Mouse (Mus musculus) intestine, postnatal 0 days (tissue): ENCODE data around the gene Rab8a. TPM values are rescaled to one million over a fixed set of nuclear protein-coding genes. Genes with fewer than 3 reads are reported as not detected.
A peak's percentile ranks its signal among the peaks of the same experiment; 100 is the strongest.

Experiments used
- ATAC-seq: fragments of 200-750 bp; cut with Nextera tagmentation; 2 replicates; pipeline ENCODE4 v1.8.0; 2017; ENCODE audit warnings: mild to moderate bottlenecking, moderate TSS enrichment, moderate library complexity
- H3K27ac ChIP-seq: fragments of 300-500 bp; sonication (generic); 2 replicates; pipeline ENCODE4 v1.5.1; 2014; ENCODE audit warnings: mild to moderate bottlenecking, low read depth, low read length, moderate library complexity
- H3K27me3 ChIP-seq: fragments of 300-500 bp; sonication (generic); replicated peaks from 2 replicates; pipeline ENCODE4 v1.6.1; 2014; ENCODE audit warnings: low read length, mixed read lengths; ENCODE audit not compliant: control insufficient read depth, insufficient read depth
- H3K36me3 ChIP-seq: fragments of 300-500 bp; sonication (generic); 2 replicates; pipeline ENCODE4 v1.6.1; 2014; ENCODE audit warnings: mild to moderate bottlenecking, moderate library complexity; ENCODE audit not compliant: control insufficient read depth, insufficient read depth
- H3K4me1 ChIP-seq: fragments of 300-500 bp; sonication (generic); replicated peaks from 2 replicates; pipeline ENCODE4 v1.6.1; 2014; ENCODE audit warnings: antibody characterized with exemption, low read length, mixed read lengths; ENCODE audit not compliant: control insufficient read depth, insufficient read depth
- H3K4me2 ChIP-seq: fragments of 300-500 bp; sonication (generic); replicated peaks from 2 replicates; pipeline ENCODE4 v1.6.1; 2014; ENCODE audit warnings: low read depth, mild to moderate bottlenecking, moderate library complexity
- H3K4me3 ChIP-seq: fragments of 300-500 bp; sonication (generic); 2 replicates; pipeline ENCODE4 v1.5.1; 2014; ENCODE audit warnings: low read depth, low read length
- H3K9ac ChIP-seq: fragments of 300-500 bp; sonication (generic); 2 replicates; pipeline ENCODE4 v1.6.1; 2014; ENCODE audit warnings: mild to moderate bottlenecking, low read depth, low read length
- H3K9me3 ChIP-seq: fragments of 300-500 bp; sonication (generic); 2 replicates; pipeline ENCODE4 v1.6.1; 2016; ENCODE audit warnings: mixed run types; ENCODE audit not compliant: control insufficient read depth
- CTCF ChIP-seq: sonication (generic); IDR thresholded peaks from 2 replicates; pipeline ENCODE4 v1.5.1; 2016; ENCODE audit warnings: low read depth, mild to moderate bottlenecking, control low read depth, antibody characterized with exemption, moderate library complexity
- WGBS: fragments of 180-500 bp; shearing (Covaris S2); extraction: QIAGEN DNeasy Blood & Tissue Kit; methylation state at CpG from one replicate; pipeline ENCODE4 v1.1.7; 2014; 5-methylcytosine and 5-hydroxymethylcytosine counted together
- polyA plus RNA-seq: library from polyadenylated mRNA; unstranded; fragments of >200 nt; fragmentation: Nextera tagmentation; extraction: Ambion mirVana; gene quantifications from 2 replicates; pipeline ENCODE4 v1.2.1, GENCODE M21; 2015

The Rab8a gene
- polyA plus RNA-seq, 1 experiment from 2014 or later, result 177 TPM

- H3K9ac ChIP-seq, result no peak within 1 kb of the TSS
- no peaks in the 10 kb centered on the region for H3K27me3 ChIP-seq
- H3K27ac ChIP-seq, result no peak within 1 kb of the TSS
- TF ChIP-seq CTCF, result no peak
- H3K36me3 ChIP-seq, result no peaks in the 10 kb centered on the region
- WGBS, result 53% methylated on average over 4 of the region's 4 CpGs
- ATAC-seq, result no peak
- H3K9me3 ChIP-seq, result no peaks in the 10 kb centered on the region
- no peak within 1 kb of the TSS for H3K4me2 ChIP-seq
- no peak within 1 kb of the TSS for H3K4me3 ChIP-seq
- H3K4me1 ChIP-seq, result peaks cover 3% of the 10 kb centered on the region; the same call in 1 of the 2 replicates
These were observed 51.8 kb downstream of the Rab8a start, which contains the start of gene Cib3 for GRCm38 (mm10) chr8:72212751-72213150. TSS of gene Cib3 (minus strand) at chr8:72212837.

- Histone ChIP-seq H3K9ac (no peak within 1 kb of the TSS), H3K27ac (no peak within 1 kb of the TSS), H3K4me1 (peaks cover 3% of the 10 kb centered on the region; the same call in 1 of the 2 replicates), H3K4me2 (no peak within 1 kb of the TSS), H3K4me3 (no peak within 1 kb of the TSS), H3K36me3 (no peaks in the 10 kb centered on the region), H3K27me3 (no peaks in the 10 kb centered on the region), H3K9me3 (no peaks in the 10 kb centered on the region)
- no peak for ATAC-seq
- no peak for TF ChIP-seq CTCF
- WGBS, result 67% methylated on average over 4 of the region's 4 CpGs
These were observed 52.5 kb downstream of the Rab8a start, which contains the start of gene Gm11034 for GRCm38 (mm10) chr8:72213536-72213935. TSS of gene Gm11034 (minus strand) at chr8:72213636.

- no peak overlapping the region for H3K4me3 ChIP-seq
- H3K4me1 ChIP-seq, result peaks cover 3% of the 10 kb centered on the region; the same call in 1 of the 2 replicates
- H3K4me2 ChIP-seq, result no peak overlapping the region
- H3K36me3 ChIP-seq, result no peaks in the 10 kb centered on the region
- ATAC-seq, result no peak
- peak; percentile 94 for TF ChIP-seq CTCF
- H3K27me3 ChIP-seq, result no peaks in the 10 kb centered on the region
- 32% methylated on average over 2 of the region's 2 CpGs for WGBS
- no peak overlapping the region for H3K27ac ChIP-seq
- no peak overlapping the region for H3K9ac ChIP-seq
- no peaks in the 10 kb centered on the region for H3K9me3 ChIP-seq
These were observed 54.1 kb downstream of the Rab8a start for GRCm38 (mm10) chr8:72215060-72215459.

- Histone ChIP-seq H3K4me1 (no peaks in the 10 kb centered on the region; the same call in 1 of the 2 replicates), H3K9ac (no peak overlapping the region), H3K36me3 (no peaks in the 10 kb centered on the region), H3K4me3 (no peak overlapping the region), H3K9me3 (no peaks in the 10 kb centered on the region), H3K4me2 (no peak overlapping the region), H3K27ac (no peak overlapping the region), H3K27me3 (no peaks in the 10 kb centered on the region)
- TF ChIP-seq CTCF, result no peak
- no peak for ATAC-seq
- WGBS, result 43% methylated on average over 1 of the region's 1 CpGs
These were observed 54.9 kb downstream of the Rab8a start for GRCm38 (mm10) chr8:72215871-72216270.

DNA sequence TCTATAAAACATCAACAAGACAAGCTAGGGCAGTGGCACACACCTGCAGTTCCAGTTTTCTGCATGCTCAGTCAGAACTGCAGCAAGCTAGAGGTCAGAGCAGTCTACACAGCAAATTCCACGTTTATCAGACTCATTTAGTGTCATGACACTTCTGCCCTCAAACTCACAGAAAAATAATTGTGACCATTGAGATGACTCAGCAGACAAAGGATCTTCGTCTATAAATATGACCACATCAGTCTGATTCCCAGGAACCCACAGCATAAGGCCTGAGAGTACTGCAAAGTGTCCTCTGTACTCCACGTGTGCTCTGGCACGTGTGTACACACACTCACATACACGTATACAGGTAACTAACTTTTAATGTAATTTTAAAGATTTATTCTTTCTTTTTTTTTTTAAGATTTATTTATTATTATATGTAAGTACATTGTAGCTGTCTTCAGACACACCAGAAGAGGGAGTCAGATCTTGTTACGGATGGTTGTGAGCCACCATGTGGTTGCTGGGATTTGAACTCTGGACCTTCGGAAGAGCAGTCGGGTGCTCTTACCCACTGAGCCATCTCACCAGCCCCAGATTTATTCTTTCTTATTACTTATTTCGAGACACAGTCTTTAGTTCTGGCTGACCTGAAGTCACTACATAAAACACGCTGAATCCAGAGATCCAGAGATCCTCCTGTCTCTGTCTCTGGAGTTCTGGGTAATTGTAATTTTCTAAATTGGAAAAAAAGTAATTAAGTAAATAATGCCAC is 58.0 kb downstream of the Rab8a start:
- Histone ChIP-seq H3K9ac (peak overlapping the region; percentile 77; the same call in 1 of the 2 replicates), H3K36me3 (peaks cover 19% of the 10 kb centered on the region), H3K4me3 (peak overlapping the region; percentile 70), H3K4me2 (peak overlapping the region; percentile 84), H3K27me3 (no peaks in the 10 kb centered on the region), H3K4me1 (0 out of 2 replicates have a peak, but pooled peaks cover 3% of the 10 kb centered on the region), H3K9me3 (no peaks in the 10 kb centered on the region), H3K27ac (peak overlapping the region; percentile 78; the same call in 1 of the 2 replicates)
- 74% methylated on average over 9 of the region's 10 CpGs for WGBS
- ATAC-seq, result peak; percentile 18; the same call in 1 of the 2 replicates
- no peak for TF ChIP-seq CTCF

DNA sequence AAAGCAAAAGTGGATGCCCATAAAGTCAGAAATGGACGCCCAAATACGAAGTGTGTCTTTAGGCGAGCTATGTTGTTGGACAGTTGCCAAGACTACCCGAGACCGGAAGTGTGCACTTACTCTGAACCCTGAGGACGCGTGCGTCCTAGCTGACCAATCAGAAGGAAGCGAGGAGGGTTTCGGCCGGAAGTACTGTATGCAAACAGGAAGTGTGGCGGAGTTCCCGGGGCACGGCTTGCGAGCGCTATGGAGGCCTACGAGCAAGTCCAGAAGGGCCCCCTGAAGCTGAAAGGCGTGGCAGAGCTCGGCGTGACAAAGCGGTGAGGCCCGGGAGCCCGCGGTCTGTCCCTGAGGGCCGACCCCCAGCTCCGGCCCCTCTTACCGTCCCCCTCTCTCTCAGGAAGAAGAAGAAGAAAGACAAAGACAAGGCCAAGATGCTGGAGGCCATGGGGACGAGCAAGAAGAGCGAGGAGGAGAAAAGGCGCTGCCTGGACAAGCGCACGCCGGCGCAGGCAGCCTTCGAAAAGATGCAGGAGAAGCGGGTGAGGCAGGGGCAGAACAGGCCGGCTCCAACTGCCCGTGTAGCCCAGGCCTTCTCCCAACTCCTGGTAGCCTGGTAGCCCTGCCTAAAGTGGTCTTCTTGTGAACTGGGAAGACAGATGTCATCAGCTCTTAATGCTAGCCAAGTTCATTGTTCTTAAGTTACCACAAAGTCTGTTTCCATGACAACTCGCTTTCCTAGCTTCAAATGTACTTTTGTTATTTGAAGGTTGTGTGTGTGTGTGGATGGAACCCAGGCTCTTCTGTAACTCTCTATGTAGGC is 58.8 kb downstream of the Rab8a start, which contains the start of gene Fam32a:
TSS of gene Fam32a (plus strand) at position 190 of the 823 bp plus-strand sequence.
- 20% methylated on average over 39 of the region's 39 CpGs for WGBS
- peak; percentile 95 for ATAC-seq
- Histone ChIP-seq H3K27ac (peak within 1 kb of the TSS; percentile 78), H3K27me3 (no peaks in the 10 kb centered on the region), H3K4me2 (peak within 1 kb of the TSS; percentile 84), H3K9me3 (no peaks in the 10 kb centered on the region), H3K36me3 (peaks cover 19% of the 10 kb centered on the region), H3K4me3 (peak within 1 kb of the TSS; percentile 70), H3K9ac (peak within 1 kb of the TSS; percentile 77), H3K4me1 (0 out of 2 replicates have a peak, but pooled peaks cover 3% of the 10 kb centered on the region)
- no peak for TF ChIP-seq CTCF
